Mouse (Mus musculus) embryonic fibroblast, embryonic 13.5 days (primary cell): ENCODE results near the gene Por.

Source experiments
- CTCF ChIP-seq: IDR thresholded peaks from 2 replicates; pipeline ENCODE4 v1.5.1; 2011; ENCODE audit warnings: mild to moderate bottlenecking, control low read depth, low read length, moderate library complexity, borderline replicate concordance; ENCODE audit not compliant: insufficient read depth
- POLR2A ChIP-seq: IDR thresholded peaks from 2 replicates; pipeline ENCODE4 v1.6.1; 2011; ENCODE audit warnings: low read depth, mild to moderate bottlenecking, control low read depth, low read length, moderate library complexity

GRCm38 (mm10) chr5:135724536-135725322 lies 54.9 kb downstream of the Por start:
- TF ChIP-seq POLR2A: no peak; the same call in 1 of the 2 replicates
- no peak for TF ChIP-seq CTCF
